Mouse (Mus musculus): ENCODE results near the gene Rrp9.

Rrp9 gene

DNA sequence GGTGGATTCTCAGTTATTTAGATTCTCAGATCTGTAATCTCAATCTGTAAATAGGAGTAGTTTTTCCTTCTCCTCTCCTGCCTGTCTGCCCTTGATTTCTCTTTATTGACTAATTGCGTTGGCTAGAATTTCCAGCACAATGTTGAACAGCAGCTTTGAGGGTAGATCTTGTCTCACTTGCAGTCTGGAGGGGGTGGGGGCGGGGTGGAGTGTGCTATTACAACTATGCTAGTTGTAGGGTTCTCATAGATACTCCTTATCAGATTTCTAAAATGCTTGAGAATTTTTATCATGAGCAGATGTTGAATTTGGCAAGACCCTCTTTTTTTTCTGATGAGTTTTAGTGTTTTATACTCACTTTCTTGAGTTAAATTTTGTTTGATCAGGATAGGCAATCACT, 43.7 kb downstream of the Rrp9 start:
- DNase-seq (ENCODE audit: low spot score) = no peak

- no peak for DNase-seq (ENCODE audit: low spot score)
Observed at GRCm38 (mm10) chr9:106519909-106520308, 44.1 kb downstream of the Rrp9 start.

GRCm38 (mm10) chr9:106531833-106532232, 56.1 kb downstream of the Rrp9 start:
- DNase-seq (ENCODE audit: low spot score) = no peak

GRCm38 (mm10) chr9:106534296-106534695, 58.5 kb downstream of the Rrp9 start:
- no peak for DNase-seq (ENCODE audit: low spot score)

- no peak for DNase-seq (ENCODE audit: low spot score)
Observed at GRCm38 (mm10) chr9:106534975-106535374, 59.2 kb downstream of the Rrp9 start.

All from ovary, postnatal 36 days (tissue).